Mouse (Mus musculus): Measurements from ENCODE around the gene Pgd. TPM values are rescaled to one million over a fixed set of nuclear protein-coding genes. Genes with fewer than 3 reads are reported as not detected.
A peak's percentile ranks its signal among the peaks of the same experiment; 100 is the strongest.

The Pgd gene
- polyA plus RNA-seq, 1 experiment = 98.7 TPM

GRCm38 (mm10) chr4:149201110-149201509 lies 34.5 kb upstream of the Pgd start:
- TF ChIP-seq POLR2A (IDR thresholded peaks at IDR 0.05; ENCODE audit: control insufficient read depth, extremely low read depth, insufficient read depth, low read length, poor library complexity) (no peak), CTCF (IDR thresholded peaks at IDR 0.05; ENCODE audit: borderline replicate concordance, control insufficient read depth, extremely low read depth, insufficient read depth, low read length, poor library complexity) (no peak)
- H3K27me3 ChIP-seq (ENCODE audit: control insufficient read depth, insufficient read depth, low read length) = no peaks in the 10 kb centered on the region
- no peak overlapping the region for H3K4me3 ChIP-seq (ENCODE audit: control insufficient read depth, insufficient read depth, low read length)
- H3K36me3 ChIP-seq (ENCODE audit: control insufficient read depth, insufficient read depth, low read length) = no peaks in the 10 kb centered on the region
- WGBS = 71% methylated on average over 4 of the region's 4 CpGs
- DNase-seq = no peak
- no peak overlapping the region for H3K27ac ChIP-seq (ENCODE audit: control insufficient read depth, insufficient read depth, low read length)
- no peaks in the 10 kb centered on the region for H3K4me1 ChIP-seq (replicated peaks; ENCODE audit: control insufficient read depth, insufficient read depth, low read length)

- Histone ChIP-seq H3K4me1 (replicated peaks; ENCODE audit: control insufficient read depth, insufficient read depth, low read length) (no peaks in the 10 kb centered on the region), H3K27ac (ENCODE audit: control insufficient read depth, insufficient read depth, low read length) (no peak overlapping the region), H3K36me3 (ENCODE audit: control insufficient read depth, insufficient read depth, low read length) (no peaks in the 10 kb centered on the region), H3K4me3 (ENCODE audit: control insufficient read depth, insufficient read depth, low read length) (no peak overlapping the region), H3K27me3 (ENCODE audit: control insufficient read depth, insufficient read depth, low read length) (no peaks in the 10 kb centered on the region)
- TF ChIP-seq CTCF (IDR thresholded peaks at IDR 0.05; ENCODE audit: borderline replicate concordance, control insufficient read depth, extremely low read depth, insufficient read depth, low read length, poor library complexity) (no peak), POLR2A (IDR thresholded peaks at IDR 0.05; ENCODE audit: control insufficient read depth, extremely low read depth, insufficient read depth, low read length, poor library complexity) (no peak)
- DNase-seq = no peak
- WGBS = 95% methylated on average over 1 of the region's 1 CpGs
Measured at GRCm38 (mm10) chr4:149197180-149197579, 30.6 kb upstream of the Pgd start.

- Histone ChIP-seq H3K27me3 (ENCODE audit: control insufficient read depth, insufficient read depth, low read length) (no peaks in the 10 kb centered on the region), H3K4me3 (ENCODE audit: control insufficient read depth, insufficient read depth, low read length) (no peak overlapping the region), H3K27ac (ENCODE audit: control insufficient read depth, insufficient read depth, low read length) (no peak overlapping the region), H3K4me1 (replicated peaks; ENCODE audit: control insufficient read depth, insufficient read depth, low read length) (no peaks in the 10 kb centered on the region), H3K36me3 (ENCODE audit: control insufficient read depth, insufficient read depth, low read length) (no peaks in the 10 kb centered on the region)
- DNase-seq = no peak
- TF ChIP-seq CTCF (IDR thresholded peaks at IDR 0.05; ENCODE audit: borderline replicate concordance, control insufficient read depth, extremely low read depth, insufficient read depth, low read length, poor library complexity) = no peak
- no peak for TF ChIP-seq POLR2A (IDR thresholded peaks at IDR 0.05; ENCODE audit: control insufficient read depth, extremely low read depth, insufficient read depth, low read length, poor library complexity)
- 99% methylated on average over 7 of the region's 7 CpGs for WGBS
Measured at GRCm38 (mm10) chr4:149191103-149191502, 24.5 kb upstream of the Pgd start.

- TF ChIP-seq POLR2A (IDR thresholded peaks at IDR 0.05; ENCODE audit: control insufficient read depth, extremely low read depth, insufficient read depth, low read length, poor library complexity) (no peak), CTCF (IDR thresholded peaks at IDR 0.05; ENCODE audit: borderline replicate concordance, control insufficient read depth, extremely low read depth, insufficient read depth, low read length, poor library complexity) (no peak)
- H3K27me3 ChIP-seq (ENCODE audit: control insufficient read depth, insufficient read depth, low read length) = no peaks in the 10 kb centered on the region
- H3K36me3 ChIP-seq (ENCODE audit: control insufficient read depth, insufficient read depth, low read length) = no peaks in the 10 kb centered on the region
- H3K4me1 ChIP-seq (replicated peaks; ENCODE audit: control insufficient read depth, insufficient read depth, low read length) = no peaks in the 10 kb centered on the region
- DNase-seq = no peak
- 91% methylated on average over 2 of the region's 2 CpGs for WGBS
- H3K27ac ChIP-seq (ENCODE audit: control insufficient read depth, insufficient read depth, low read length) = no peak overlapping the region
- H3K4me3 ChIP-seq (ENCODE audit: control insufficient read depth, insufficient read depth, low read length) = no peak overlapping the region
Measured at GRCm38 (mm10) chr4:149188563-149188962, 22.0 kb upstream of the Pgd start.

- WGBS = 81% methylated on average over 4 of the region's 4 CpGs
- DNase-seq = peak; percentile 9
- H3K27me3 ChIP-seq (ENCODE audit: control insufficient read depth, insufficient read depth, low read length) = no peaks in the 10 kb centered on the region
- H3K4me1 ChIP-seq (replicated peaks; ENCODE audit: control insufficient read depth, insufficient read depth, low read length) = no peaks in the 10 kb centered on the region
- no peaks in the 10 kb centered on the region for H3K36me3 ChIP-seq (ENCODE audit: control insufficient read depth, insufficient read depth, low read length)
- H3K27ac ChIP-seq (ENCODE audit: control insufficient read depth, insufficient read depth, low read length) = no peak overlapping the region
- TF ChIP-seq POLR2A (IDR thresholded peaks at IDR 0.05; ENCODE audit: control insufficient read depth, extremely low read depth, insufficient read depth, low read length, poor library complexity) = no peak
- TF ChIP-seq CTCF (IDR thresholded peaks at IDR 0.05; ENCODE audit: borderline replicate concordance, control insufficient read depth, extremely low read depth, insufficient read depth, low read length, poor library complexity) = no peak
- no peak overlapping the region for H3K4me3 ChIP-seq (ENCODE audit: control insufficient read depth, insufficient read depth, low read length)
Measured at GRCm38 (mm10) chr4:149182755-149183154, 16.2 kb upstream of the Pgd start.

- whole genome bisulfite sequencing = 91% methylated on average over 7 of the region's 7 CpGs
- TF ChIP-seq CTCF (IDR thresholded peaks at IDR 0.05; ENCODE audit: borderline replicate concordance, control insufficient read depth, extremely low read depth, insufficient read depth, low read length, poor library complexity) = no peak
- TF ChIP-seq POLR2A (IDR thresholded peaks at IDR 0.05; ENCODE audit: control insufficient read depth, extremely low read depth, insufficient read depth, low read length, poor library complexity) = no peak
- Histone ChIP-seq H3K36me3 (ENCODE audit: control insufficient read depth, insufficient read depth, low read length) (no peaks in the 10 kb centered on the region), H3K4me3 (ENCODE audit: control insufficient read depth, insufficient read depth, low read length) (no peak overlapping the region), H3K4me1 (replicated peaks; ENCODE audit: control insufficient read depth, insufficient read depth, low read length) (no peaks in the 10 kb centered on the region), H3K27me3 (ENCODE audit: control insufficient read depth, insufficient read depth, low read length) (no peaks in the 10 kb centered on the region), H3K27ac (ENCODE audit: control insufficient read depth, insufficient read depth, low read length) (no peak overlapping the region)
- no peak for DNase-seq
Measured at GRCm38 (mm10) chr4:149182192-149182591, 15.6 kb upstream of the Pgd start.

GRCm38 (mm10) chr4:149179573-149179972 lies 13.0 kb upstream of the Pgd start:
- Histone ChIP-seq H3K27me3 (ENCODE audit: control insufficient read depth, insufficient read depth, low read length) (no peaks in the 10 kb centered on the region), H3K36me3 (ENCODE audit: control insufficient read depth, insufficient read depth, low read length) (no peaks in the 10 kb centered on the region), H3K4me3 (ENCODE audit: control insufficient read depth, insufficient read depth, low read length) (no peak overlapping the region), H3K4me1 (replicated peaks; ENCODE audit: control insufficient read depth, insufficient read depth, low read length) (no peaks in the 10 kb centered on the region), H3K27ac (ENCODE audit: control insufficient read depth, insufficient read depth, low read length) (no peak overlapping the region)
- no peak for TF ChIP-seq POLR2A (IDR thresholded peaks at IDR 0.05; ENCODE audit: control insufficient read depth, extremely low read depth, insufficient read depth, low read length, poor library complexity)
- no peak for TF ChIP-seq CTCF (IDR thresholded peaks at IDR 0.05; ENCODE audit: borderline replicate concordance, control insufficient read depth, extremely low read depth, insufficient read depth, low read length, poor library complexity)
- DNase-seq = no peak
- 92% methylated on average over 4 of the region's 4 CpGs for WGBS

All from thymus, adult 2 months (tissue).